In the genomic region with DNA sequence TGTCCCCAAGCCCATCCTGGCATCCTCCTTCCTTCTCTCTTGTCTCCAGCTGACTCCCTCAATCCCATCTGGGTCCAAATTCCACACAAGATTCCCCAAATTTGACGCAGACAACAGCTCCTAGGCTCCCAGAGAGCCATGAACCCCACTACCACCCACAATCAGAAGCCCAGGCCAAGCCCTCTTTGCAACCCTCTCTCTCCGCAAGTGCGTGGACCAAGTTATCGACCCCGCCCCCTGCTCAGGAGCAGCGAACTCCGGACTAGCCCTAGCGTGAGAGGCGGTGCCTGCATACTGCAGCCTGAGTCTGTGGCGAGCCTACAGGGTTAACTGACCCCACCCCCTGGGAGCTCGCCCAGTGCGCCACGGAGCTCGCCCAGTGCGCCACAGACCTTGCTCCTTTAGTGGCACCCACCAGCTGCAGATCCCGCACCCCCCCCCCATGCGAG, we compare ENCODE assay signal across 8 mouse cellular contexts. TPM values are rescaled to one million over a fixed set of nuclear protein-coding genes. Genes with fewer than 3 reads are reported as not detected.
DNase-seq lines count a peak whose midpoint lies in the region; ATAC-seq and TF ChIP-seq lines count a peak whose summit lies in the region.

No protein-coding gene starts in this region.

- no peak for ATAC-seq in heart, embryonic 15.5 days (replicated peaks; ENCODE audit: insufficient number of reproducible peaks, insufficient read depth, low FRiP score, low read depth)
- ATAC-seq in forebrain, embryonic 13.5 days, result peak; percentile 8; the same call in 1 of the 2 replicates
- ATAC-seq in liver, embryonic 15.5 days (ENCODE audit: insufficient read depth), result no peak

- no peak overlapping the region for H3K9ac ChIP-seq in heart, embryonic 15.5 days
- no peak overlapping the region for H3K9ac ChIP-seq in heart, adult 2 months (ENCODE audit: low read depth, low read length)
- H3K9ac ChIP-seq in forebrain, embryonic 13.5 days, result no peak overlapping the region
- H3K9ac ChIP-seq in liver, embryonic 15.5 days, result no peak overlapping the region

- H3K9me3 ChIP-seq in heart, embryonic 15.5 days (replicated peaks), result no peaks in the 10 kb centered on the region
- no peaks in the 10 kb centered on the region for H3K9me3 ChIP-seq in forebrain, embryonic 13.5 days (replicated peaks)
- H3K9me3 ChIP-seq in liver, embryonic 15.5 days (replicated peaks), result no peaks in the 10 kb centered on the region

- peaks cover 29% of the 10 kb centered on the region for H3K4me1 ChIP-seq in heart, embryonic 15.5 days (replicated peaks)
- no peaks in the 10 kb centered on the region for H3K4me1 ChIP-seq in heart, adult 2 months (ENCODE audit: control insufficient read depth, insufficient read depth, low read length)
- peaks cover 29% of the 10 kb centered on the region for H3K4me1 ChIP-seq in forebrain, embryonic 13.5 days
- peaks cover 5% of the 10 kb centered on the region; the same call in 1 of the 2 replicates for H3K4me1 ChIP-seq in liver, embryonic 15.5 days (replicated peaks)

- no peak for TF ChIP-seq EP300 in heart, adult 2 months (IDR thresholded peaks at IDR 0.05; ENCODE audit: insufficient read depth, low read depth, low read length)

- H3K27ac ChIP-seq in heart, embryonic 15.5 days, result no peak overlapping the region
- no peak overlapping the region for H3K27ac ChIP-seq in heart, adult 2 months
- no peak overlapping the region for H3K27ac ChIP-seq in forebrain, embryonic 13.5 days
- no peak overlapping the region for H3K27ac ChIP-seq in liver, embryonic 15.5 days (replicated peaks)

- H3K27me3 ChIP-seq in heart, embryonic 15.5 days, result peaks cover 79% of the 10 kb centered on the region
- H3K27me3 ChIP-seq in heart, adult 2 months (ENCODE audit: control insufficient read depth, insufficient read depth, low read length), result peaks cover 5% of the 10 kb centered on the region
- peaks cover 66% of the 10 kb centered on the region for H3K27me3 ChIP-seq in forebrain, embryonic 13.5 days
- peaks cover 60% of the 10 kb centered on the region for H3K27me3 ChIP-seq in liver, embryonic 15.5 days

- intact Hi-C loops in heart, adult 2 months (cut with DNase I), result loop anchor here (1.0 to 5.0 kb wide), 3 partner anchors 983 to 1110 kb away; no protein-coding TSS in a partner anchor

- no peak for TF ChIP-seq POLR2A in heart, adult 2 months (IDR thresholded peaks at IDR 0.05; ENCODE audit: insufficient read depth, low read depth, low read length)

- DNase-seq in heart, adult 2 months, result no peak
- DNase-seq in cerebellum, adult 18-20 months, result peak; percentile 45 to 50
- no peak for DNase-seq in natural killer cell, adult 2 months (ENCODE audit: low spot score in 2 of 2)
- DNase-seq in ovary, postnatal 14 days (ENCODE audit: low spot score), result no peak
- no peak for DNase-seq in frontal cortex, adult 2 months (ENCODE audit: extremely low spot score in 1 of 2, low spot score in 1 of 2)

- no peak for TF ChIP-seq CTCF in heart, adult 2 months (IDR thresholded peaks at IDR 0.05)

- H3K36me3 ChIP-seq in heart, embryonic 15.5 days, result no peaks in the 10 kb centered on the region
- H3K36me3 ChIP-seq in heart, adult 2 months (ENCODE audit: control insufficient read depth, insufficient read depth, low read length), result no peaks in the 10 kb centered on the region
- no peaks in the 10 kb centered on the region for H3K36me3 ChIP-seq in forebrain, embryonic 13.5 days (ENCODE audit: poor library complexity, severe bottlenecking)
- no peaks in the 10 kb centered on the region for H3K36me3 ChIP-seq in liver, embryonic 15.5 days (replicated peaks)

- peak overlapping the region; percentile 69 for H3K4me2 ChIP-seq in heart, embryonic 15.5 days
- peak overlapping the region; percentile 74 for H3K4me2 ChIP-seq in forebrain, embryonic 13.5 days
- H3K4me2 ChIP-seq in liver, embryonic 15.5 days, result peak overlapping the region; percentile 41

- 0% methylated on average over 17 of the region's 17 CpGs for WGBS in heart, embryonic 15.5 days
- WGBS in heart, adult 2 months, result 2% methylated on average over 16 of the region's 17 CpGs
- under 1% methylated on average over 17 of the region's 17 CpGs for WGBS in forebrain, embryonic 13.5 days
- 2% methylated on average over 17 of the region's 17 CpGs for WGBS in liver, embryonic 15.5 days (ENCODE audit: insufficient replicate concordance)

- peak overlapping the region; percentile 37 for H3K4me3 ChIP-seq in heart, embryonic 15.5 days
- H3K4me3 ChIP-seq in heart, adult 2 months, result no peak overlapping the region
- H3K4me3 ChIP-seq in forebrain, embryonic 13.5 days, result peak overlapping the region; percentile 46
- H3K4me3 ChIP-seq in liver, embryonic 15.5 days (replicated peaks), result no peak overlapping the region

- H3K79me2 ChIP-seq in heart, adult 2 months (replicated peaks; ENCODE audit: control insufficient read depth, insufficient read depth, low read length), result no peaks in the 10 kb centered on the region

RNA-seq across cellular contexts. Expression of gene Grin2a, which starts 2.6 kb away (rescaled TPM):
- polyA plus RNA-seq in heart, embryonic 15.5 days (2015; fragmentation: Nextera tagmentation; extraction: Ambion mirVana), result 0.44 and 0.49 TPM in 2 replicates
- under 1 TPM; 0.07 to 0.10 TPM for total RNA-seq in heart, adult 2 months (2021)
- 0.02 and 0.03 TPM in 2 replicates for polyA plus RNA-seq in heart, adult 2 months (2012; rRNA removed)
- 1.3 and 2.2 TPM in 2 replicates for polyA plus RNA-seq in forebrain, embryonic 13.5 days (2015; fragmentation: Nextera tagmentation; extraction: Ambion mirVana)
- polyA plus RNA-seq in liver, embryonic 15.5 days (2015; fragmentation: Nextera tagmentation; extraction: Ambion mirVana), result 0.01 TPM in 1 of 2 replicates, not detected in the other
- 30.1 and 32.4 TPM in 2 replicates for polyA plus RNA-seq in frontal cortex, adult 2 months (2012; rRNA removed)

Comparison
In these comparisons a context has a peak if more than half of its experiments do, and no peak if none do; other contexts are left out.
1. H3K4me3 ChIP-seq: peak in heart, embryonic 15.5 days (single experiment) and forebrain, embryonic 13.5 days (single experiment); none in heart, adult 2 months (single experiment) and liver, embryonic 15.5 days (single experiment).
2. DNase-seq: peak in cerebellum, adult 18-20 months (2 of 2); none in heart, adult 2 months (0 of 2), natural killer cell, adult 2 months (0 of 2), ovary, postnatal 14 days (single experiment) and frontal cortex, adult 2 months (0 of 2).
3. Peak in every context shown above with its lines, with median percentiles within 50 percentile points of each other: H3K4me2 ChIP-seq.